Mouse (Mus musculus) thymus, adult 2 months (tissue): Measurements from ENCODE around the gene Iqcf3.

ENCODE experiments used
- CTCF ChIP-seq: fragments of 200-500 bp; IDR thresholded peaks from 2 replicates; pipeline ENCODE4 v1.5.1; 2012; ENCODE audit warnings: mild to moderate bottlenecking, control low read depth, low read length, moderate library complexity, borderline replicate concordance; ENCODE audit not compliant: control insufficient read depth, poor library complexity, insufficient read depth; ENCODE audit errors: extremely low read depth
- POLR2A ChIP-seq: fragments of 200-500 bp; IDR thresholded peaks from 2 replicates; pipeline ENCODE4 v1.6.1; 2012; ENCODE audit warnings: mild to moderate bottlenecking, low read length, control low read depth, moderate library complexity; ENCODE audit not compliant: control insufficient read depth, poor library complexity, insufficient read depth; ENCODE audit errors: extremely low read depth

DNA sequence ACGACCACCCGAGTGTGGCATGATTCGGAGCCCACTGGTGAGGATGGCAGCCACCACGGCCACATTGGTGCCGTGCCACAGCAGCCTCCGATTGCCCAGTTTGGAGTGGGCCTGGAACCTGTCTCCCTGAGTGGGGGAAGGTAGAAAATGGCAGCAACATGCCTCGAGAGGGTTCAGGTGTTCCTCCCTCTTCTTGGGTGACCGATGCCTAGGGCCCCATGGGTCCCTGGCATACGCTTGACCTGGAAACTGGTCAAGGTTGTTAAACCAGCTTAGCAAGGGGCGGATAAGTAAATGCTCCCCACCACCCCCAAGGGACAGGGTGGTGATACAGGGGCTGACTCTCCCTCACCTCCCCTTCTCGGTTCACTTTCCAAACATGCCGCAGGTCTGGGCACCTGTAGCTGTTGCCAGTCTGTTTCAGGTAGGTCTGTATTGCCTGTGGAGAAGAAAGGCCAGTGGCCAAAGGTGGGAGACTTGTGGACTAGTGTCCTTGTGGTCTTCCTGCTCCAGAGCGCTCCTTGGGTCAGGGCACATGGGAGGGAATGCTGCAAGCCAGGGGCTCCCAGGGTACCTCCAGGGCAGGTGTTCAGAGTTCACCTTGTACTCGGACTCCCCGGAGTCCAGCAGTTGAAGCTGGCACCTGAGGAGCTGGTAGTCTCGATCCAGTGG lies 88.2 kb downstream of the Iqcf3 start:
- TF ChIP-seq POLR2A, result no peak
- no peak for TF ChIP-seq CTCF
